ENCODE assay signal across 29 mouse cellular contexts in genomic region chr15:99516715-99517114, GRCm38 (mm10). TPM values are rescaled to one million over a fixed set of nuclear protein-coding genes. Genes with fewer than 3 reads are reported as not detected.
"Had no signal": no experiment of that assay in that cellular context is flagged by ENCODE, and none has a peak within 500 bp of the region (broad histone marks: within the 10 kb centered on the region; RNA-seq: fewer than 3 reads in every experiment).

No protein-coding gene starts in this region.

- H3K4me1 ChIP-seq: heart, embryonic 13.5 days; heart, embryonic 15.5 days; intestine, embryonic 15.5 days; limb, embryonic 12.5 days; liver, embryonic 15.5 days had no signal

- H3K4me3 ChIP-seq: heart, adult 2 months; heart, embryonic 13.5 days; heart, embryonic 15.5 days; hindbrain, embryonic 10.5 days; hindbrain, embryonic 12.5 days; intestine, embryonic 15.5 days; layer of hippocampus, adult 2 months; left cerebral cortex, adult 2 months; limb, embryonic 10.5 days; limb, embryonic 12.5 days; liver, embryonic 13.5 days; liver, embryonic 15.5 days had no signal

- H3K4me2 ChIP-seq: heart, embryonic 11.5 days; heart, embryonic 13.5 days; heart, embryonic 15.5 days; hindbrain, embryonic 12.5 days; hindbrain, embryonic 14.5 days; intestine, embryonic 15.5 days; limb, embryonic 12.5 days; liver, embryonic 11.5 days; liver, embryonic 13.5 days; liver, embryonic 15.5 days had no signal

- H3K36me3 ChIP-seq: heart, embryonic 13.5 days; heart, embryonic 15.5 days; hindbrain, embryonic 10.5 days; hindbrain, embryonic 12.5 days; intestine, embryonic 15.5 days; limb, embryonic 10.5 days; limb, embryonic 12.5 days; liver, embryonic 13.5 days; liver, embryonic 15.5 days had no signal

- H3K9me3 ChIP-seq: heart, embryonic 13.5 days; hindbrain, embryonic 10.5 days; hindbrain, embryonic 12.5 days; intestine, embryonic 15.5 days; limb, embryonic 10.5 days; limb, embryonic 12.5 days; liver, embryonic 13.5 days; liver, embryonic 15.5 days had no signal

- H3K27me3 ChIP-seq: intestine, embryonic 15.5 days had no signal

- ATAC-seq: hindbrain, embryonic 16.5 days; inflammation-experienced regulatory T-cells, adult 6 months; intestine, embryonic 15.5 days; intestine, postnatal 0 days had no signal

- H3K9ac ChIP-seq: heart, embryonic 13.5 days; heart, embryonic 15.5 days; hindbrain, embryonic 12.5 days; hindbrain, embryonic 14.5 days; intestine, embryonic 15.5 days; limb, embryonic 12.5 days; liver, embryonic 13.5 days; liver, embryonic 15.5 days had no signal

- DNase-seq: gastrocnemius, postnatal 14 days; gastrocnemius, postnatal 36 days; heart, adult 11 months; heart, adult 2 months; heart, postnatal 14 days; heart, postnatal 36 days; kidney, adult 18-20 months; kidney, adult 9 months; kidney, postnatal 14 days; kidney, postnatal 36 days; liver; liver, embryonic 13.5 days had no signal

- H3K27ac ChIP-seq: heart, adult 2 months; heart, embryonic 13.5 days; heart, embryonic 15.5 days; hindbrain, embryonic 10.5 days; hindbrain, embryonic 12.5 days; hindbrain, embryonic 14.5 days; intestine, embryonic 15.5 days; layer of hippocampus, adult 2 months; left cerebral cortex, adult 2 months; limb, embryonic 10.5 days; limb, embryonic 12.5 days; liver, embryonic 13.5 days; liver, embryonic 15.5 days had no signal

RNA-seq across cellular contexts. Expression of gene Faim2, which starts 11.2 kb away (rescaled TPM):
- polyA plus RNA-seq: heart, postnatal 0 days; limb, embryonic 10.5 days had no signal
